Mouse (Mus musculus) T-helper 1 cell (primary cell): ENCODE data around the gene Dnah7c.

Experiments used
- in situ Hi-C: fragments of 300-600 bp; cut with MboI, MseI; formaldehyde crosslinking; loops from one replicate; pipeline ENCODE4 v1.15.1; 2025; ENCODE audit warnings: high pct_unique_total_duplicates

The Dnah7c gene

DNA sequence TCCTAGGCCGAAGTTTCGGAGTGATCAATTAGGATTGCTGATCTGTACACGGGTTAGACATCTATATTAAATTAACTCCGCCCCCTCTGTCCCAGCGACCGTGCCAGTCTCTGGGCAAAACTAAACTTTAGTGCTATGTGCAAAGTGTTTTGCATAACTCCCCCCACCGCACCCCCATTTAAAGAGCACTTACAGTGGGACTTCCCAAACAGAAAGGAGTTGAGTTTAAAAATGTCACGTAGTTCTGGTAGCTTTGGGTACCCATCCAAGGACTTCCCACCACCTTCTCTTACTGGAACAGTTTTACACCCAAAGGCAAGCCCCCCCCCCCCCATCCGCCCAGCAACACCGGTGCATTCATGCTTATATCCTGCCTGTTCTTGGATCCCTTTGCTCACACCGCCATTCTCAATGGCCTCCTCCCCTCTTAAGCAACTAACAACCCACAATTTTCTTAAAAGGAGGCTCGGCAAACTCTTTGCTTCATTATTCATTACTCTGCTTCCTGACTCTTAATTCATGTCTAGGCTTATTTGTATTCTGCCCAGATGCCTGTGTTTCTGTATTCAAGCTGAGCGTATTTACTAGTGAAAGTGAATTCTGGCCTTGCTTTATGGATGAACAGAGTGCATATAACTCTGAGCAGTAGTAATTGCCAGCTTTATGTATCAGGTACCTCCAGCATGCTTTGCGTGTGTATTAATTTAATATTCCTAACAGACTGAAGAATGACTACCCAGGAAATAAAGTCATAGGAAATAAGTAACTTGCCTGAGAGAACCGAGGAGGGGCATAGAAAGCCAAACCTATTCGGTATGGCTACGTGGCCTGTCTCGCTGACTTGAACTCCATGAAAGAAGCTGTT lies 428.9 kb downstream of the Dnah7c start:
- in situ Hi-C loops: no loop called here

DNA sequence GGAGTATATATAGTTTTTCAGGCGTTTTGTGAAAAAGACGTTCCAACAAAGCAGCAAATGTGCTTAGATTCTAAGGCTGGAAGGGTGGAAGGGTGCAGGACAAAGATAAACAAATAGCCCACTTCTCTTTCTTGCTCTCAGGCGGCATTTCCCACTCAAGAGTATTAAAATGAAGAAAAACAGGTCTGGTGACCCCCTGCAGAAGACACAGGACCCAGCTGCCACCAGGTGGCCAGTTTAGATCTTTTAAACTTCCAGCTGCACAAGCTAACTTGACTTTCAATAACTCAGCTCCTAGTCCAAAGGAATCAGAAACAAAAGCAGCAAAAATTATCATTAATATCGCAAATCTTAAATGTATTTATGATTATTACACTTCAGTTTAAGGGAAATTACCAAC lies 431.1 kb downstream of the Dnah7c start:
- in situ Hi-C loops: no loop called here
